Mouse (Mus musculus) urinary bladder, postnatal 14 days (tissue): ENCODE data around the gene Atpaf2.
"Not testable (repeated sequence)": the region's sequence is repeated elsewhere in the genome, so short reads cannot be mapped to it uniquely, and the experiment has no call there.

Experiments
- DNase-seq: peaks from one replicate; pipeline ENCODE4 v3.0.0; 2021; ENCODE audit warnings: low spot score

Atpaf2 gene

DNA sequence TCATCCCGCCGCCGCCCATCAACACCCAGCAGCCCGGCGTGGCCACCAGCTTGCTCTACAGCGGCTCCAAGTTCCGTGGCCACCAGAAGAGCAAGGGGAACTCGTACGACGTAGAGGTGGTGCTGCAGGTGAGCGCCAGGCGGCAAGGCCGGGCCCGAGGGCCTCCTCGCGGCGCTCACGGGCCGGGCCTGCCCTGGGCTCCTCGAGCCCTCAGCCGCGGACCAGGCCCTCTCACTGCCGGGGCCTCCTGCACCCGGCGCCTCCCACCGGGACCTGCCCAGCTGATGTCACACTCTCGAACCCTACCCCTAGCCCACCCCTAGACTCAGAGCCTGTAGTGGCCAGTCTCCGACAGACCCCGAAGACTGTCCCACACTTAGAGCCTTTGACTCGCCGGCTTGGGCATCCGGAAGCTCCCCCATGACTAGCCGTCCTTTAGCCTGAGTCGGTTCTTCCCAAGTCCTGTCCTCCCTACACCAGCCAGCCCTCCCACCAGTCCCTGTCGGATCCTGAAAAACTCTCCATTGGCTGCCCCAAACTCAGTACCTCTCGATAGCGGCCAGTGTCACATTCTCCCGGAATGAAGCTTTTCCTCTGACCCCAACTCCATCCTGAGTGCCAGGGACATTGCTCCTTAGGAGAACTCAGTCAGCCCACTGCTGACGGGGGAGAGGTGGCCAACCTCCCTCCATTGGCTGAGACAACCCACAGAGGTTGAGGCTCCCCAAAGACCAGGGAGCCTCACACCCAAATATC, at the start of gene Atpaf2:
Atpaf2 (minus strand) TSS at position 741 of the 756 bp plus-strand sequence.
- no peak for DNase-seq

DNA sequence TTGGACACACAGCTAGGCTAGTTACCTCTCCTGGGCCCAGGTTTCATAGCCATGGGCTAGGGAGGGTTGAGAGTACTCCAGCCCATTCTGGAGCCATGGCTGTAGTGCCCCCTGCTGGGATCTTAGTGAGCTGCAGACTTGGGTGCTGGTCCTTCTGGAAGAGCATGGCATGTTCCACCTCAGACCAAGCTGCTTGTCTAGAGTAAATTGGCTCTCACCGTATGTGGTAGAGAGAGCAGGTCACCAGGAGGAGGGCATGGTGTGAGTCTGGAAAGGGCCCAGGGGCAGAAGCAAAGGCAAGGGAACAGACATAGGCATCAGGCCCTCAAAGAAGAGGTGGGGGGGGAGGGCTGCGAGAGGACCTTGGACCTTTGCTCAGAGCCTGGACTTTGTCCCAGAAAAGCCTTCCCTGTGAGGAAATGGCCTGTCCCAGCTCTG, 47.7 kb upstream of the Atpaf2 start:
- DNase-seq: peak; percentile 14

DNA sequence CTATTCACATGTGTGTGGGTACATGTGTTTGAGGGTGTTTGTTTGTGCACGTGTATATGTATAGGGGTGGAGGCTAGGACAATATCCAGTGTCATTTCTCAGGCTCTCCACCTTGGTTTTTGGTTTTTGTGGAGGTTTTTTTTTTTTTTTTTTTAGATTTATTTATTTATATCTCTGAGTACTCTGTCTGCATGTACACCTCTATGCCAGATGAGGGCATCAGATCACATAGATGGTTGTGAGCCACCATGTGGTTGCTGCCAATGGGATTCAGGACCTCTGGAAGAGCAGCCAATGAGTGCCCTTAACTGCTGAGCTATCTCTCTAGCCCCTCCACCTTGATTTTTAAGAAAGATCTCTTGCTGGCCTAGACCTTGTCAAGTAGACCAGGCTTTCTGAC, 39.7 kb upstream of the Atpaf2 start:
- no peak for DNase-seq

DNA sequence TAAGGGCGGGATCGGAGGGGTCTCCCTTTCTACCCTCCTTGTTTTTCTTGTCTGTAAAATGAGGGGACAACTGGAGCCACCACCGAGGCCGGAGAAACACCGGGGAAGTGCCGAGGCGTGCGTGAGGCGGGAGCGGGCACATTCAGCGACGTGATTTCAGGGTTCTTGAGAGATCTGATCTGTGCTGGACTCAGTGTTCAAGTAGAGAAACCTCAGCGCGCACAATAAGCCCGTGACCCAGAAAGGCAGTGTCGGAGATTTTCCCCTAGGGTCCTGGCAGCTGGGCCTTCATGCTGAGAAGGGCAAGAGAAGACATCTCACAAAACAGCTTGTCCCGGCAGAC, 36.5 kb upstream of the Atpaf2 start:
- no peak for DNase-seq

DNA sequence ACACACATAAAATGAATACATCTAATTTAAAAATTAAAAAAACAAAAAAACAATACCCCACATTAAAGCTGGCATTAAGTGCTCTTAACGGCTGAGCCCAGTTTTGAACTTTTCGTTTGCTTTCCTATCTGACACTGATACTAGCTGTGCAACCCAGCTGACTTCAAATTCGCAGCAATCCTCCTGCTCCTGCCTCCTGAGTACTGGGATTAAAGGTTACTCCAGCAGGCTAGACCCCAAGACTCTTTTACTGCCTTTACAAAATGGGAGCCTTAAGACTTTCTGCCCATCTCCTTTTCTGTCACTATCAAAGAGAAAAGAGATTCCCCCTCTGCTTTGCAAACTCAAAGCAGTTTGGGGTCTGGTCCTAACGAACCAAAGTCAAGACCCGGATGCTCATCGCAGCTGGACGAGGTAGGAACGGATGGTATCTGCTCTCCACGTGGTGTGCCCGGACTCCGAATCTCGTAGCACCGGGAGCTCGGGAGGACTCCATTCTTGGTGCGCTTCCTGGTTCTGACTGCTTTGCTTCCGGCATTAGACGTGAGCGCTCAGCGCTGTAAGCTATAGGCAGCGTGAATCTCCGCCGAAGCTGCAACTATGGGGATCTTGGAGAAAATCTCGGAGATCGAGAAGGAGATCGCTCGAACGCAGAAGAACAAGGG, 36.0 kb upstream of the Atpaf2 start, which contains the start of gene Drg2:
Drg2 (plus strand) TSS at position 512 of the 665 bp plus-strand sequence.
- peak; percentile 87 for DNase-seq

DNA sequence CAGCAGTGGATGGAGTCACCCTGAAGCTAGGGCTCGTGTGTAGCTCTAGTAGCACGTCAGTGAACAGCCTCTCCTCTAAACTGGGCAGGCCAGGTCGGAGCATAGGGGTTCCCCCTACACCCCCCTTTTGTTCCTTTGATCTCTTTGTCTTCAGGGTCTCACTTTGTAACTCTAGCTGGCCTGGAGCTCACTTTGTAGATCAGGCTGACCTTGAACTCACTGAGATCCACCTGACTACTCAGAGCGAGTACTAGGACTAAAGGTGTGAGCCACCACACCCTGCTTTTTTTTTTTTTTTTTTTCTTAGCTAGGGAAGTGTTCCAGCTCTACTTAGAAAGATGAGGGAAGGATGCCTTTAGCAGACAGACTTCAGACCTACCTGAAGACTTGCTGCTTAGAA, 25.8 kb upstream of the Atpaf2 start:
- DNase-seq: no peak

DNA sequence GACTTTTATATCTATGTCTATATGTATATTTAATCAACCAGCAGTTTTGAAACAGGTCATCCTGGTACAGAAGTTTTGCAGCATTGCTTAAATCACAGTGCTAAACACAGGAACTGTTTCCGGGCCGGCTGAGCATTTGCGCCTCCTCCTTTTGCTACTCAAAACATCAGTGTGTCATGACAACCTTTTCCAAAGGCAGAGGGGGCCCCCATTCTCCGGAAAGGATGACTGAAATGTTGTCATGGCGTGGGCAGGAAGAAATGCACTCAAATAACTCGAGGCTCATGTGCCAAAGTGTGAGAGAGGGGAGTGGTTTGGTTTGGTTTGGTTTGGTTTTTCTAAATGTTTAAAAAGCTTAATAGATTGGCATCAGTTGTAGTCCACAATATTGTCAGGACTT, 24.6 kb upstream of the Atpaf2 start:
- no peak for DNase-seq

DNA sequence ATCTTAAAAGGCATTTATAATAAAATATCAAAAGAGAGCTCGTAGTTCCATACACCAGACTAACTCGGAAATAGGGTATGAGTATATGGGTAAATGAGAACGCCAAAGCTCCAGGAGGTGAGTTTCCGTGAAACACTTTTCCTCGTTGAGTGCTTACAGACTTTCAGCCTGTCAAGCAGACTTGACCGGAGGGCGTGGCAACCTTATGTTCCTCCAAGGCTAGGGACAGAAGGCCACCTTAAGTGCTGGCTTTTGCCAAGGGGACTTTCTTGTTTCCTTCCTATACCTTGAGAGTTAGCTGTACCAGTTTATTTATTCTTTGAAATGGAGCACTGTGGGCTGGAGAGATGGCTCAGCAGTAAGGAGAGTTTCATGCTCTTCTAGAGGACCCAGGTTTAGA, 21.9 kb upstream of the Atpaf2 start:
- DNase-seq: no peak

DNA sequence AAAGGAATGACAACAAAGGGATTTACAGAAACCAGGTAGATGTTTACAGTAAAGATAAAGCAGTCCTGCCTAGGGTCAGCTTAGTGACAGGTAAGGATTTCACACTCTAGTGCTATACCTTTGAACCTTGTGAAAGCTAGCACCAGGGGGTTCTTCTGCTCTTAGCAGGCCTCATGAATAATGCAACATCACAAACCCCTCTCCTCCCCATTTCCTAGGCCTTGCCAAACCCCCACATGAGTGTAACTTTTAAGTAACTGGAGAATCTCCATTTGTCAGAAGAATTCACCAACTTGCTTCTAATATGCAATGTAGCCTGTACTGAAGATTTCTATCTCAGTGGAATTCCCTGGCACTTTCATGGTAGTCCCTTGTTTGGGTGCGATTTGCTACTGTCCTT, 21.4 kb upstream of the Atpaf2 start:
- DNase-seq: not testable (repeated sequence)

DNA sequence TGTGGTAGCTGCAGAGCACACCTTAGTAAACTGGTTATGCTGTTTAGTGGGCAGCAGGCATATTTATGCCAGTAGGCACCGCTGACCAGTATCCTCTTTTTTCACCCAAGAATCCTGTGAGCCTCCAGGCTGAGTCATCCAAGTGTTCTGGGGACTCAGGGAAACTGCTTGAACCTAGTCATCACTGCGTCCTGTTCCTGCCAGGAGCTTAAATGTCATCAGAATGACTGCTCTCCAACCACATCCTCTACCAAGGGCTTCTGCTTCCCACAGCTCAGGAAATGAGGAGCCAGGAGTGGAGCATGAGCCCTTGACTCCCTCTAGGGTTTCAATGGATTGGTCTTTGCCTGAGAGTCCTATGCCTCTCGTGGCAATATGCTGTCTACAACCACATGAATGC, 18.4 kb upstream of the Atpaf2 start:
- no peak for DNase-seq

DNA sequence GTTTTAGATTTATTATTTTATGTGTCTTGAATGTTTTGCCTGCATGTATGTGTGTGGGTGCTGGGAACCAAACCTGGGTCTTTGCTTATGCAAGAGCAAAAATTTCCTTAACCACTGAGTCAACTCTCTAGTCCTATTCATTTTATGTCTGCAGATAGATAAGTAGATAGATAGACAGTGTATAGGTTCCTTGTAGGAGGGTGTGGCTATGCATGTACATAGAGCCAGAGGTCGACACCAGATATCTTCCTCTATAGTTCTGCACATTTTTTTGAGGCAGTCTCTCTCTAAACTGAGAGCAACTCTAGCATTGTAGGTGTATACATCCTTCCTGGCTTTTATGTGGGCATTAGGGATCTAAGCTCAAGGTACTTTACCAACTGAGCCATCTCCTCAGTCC, 16.9 kb upstream of the Atpaf2 start:
- DNase-seq: no peak

DNA sequence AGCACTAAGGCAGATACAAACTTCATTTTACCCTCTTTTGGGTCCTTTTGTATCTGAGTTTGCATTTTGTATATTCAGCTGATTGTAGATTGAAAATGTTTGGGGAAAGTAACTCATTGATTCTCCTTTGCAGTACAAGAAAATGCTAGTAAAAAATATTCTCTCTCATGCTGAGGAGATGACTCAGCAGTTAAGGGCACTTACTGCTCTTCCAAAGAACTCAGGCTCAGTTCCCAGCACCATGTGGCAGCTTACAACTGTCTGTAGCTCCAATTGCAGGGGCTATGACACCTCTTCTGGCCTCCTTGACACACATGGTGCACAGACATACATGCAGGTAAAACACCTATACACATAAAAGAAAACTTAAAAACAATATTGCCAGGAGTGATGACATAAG, 15.2 kb upstream of the Atpaf2 start:
- no peak for DNase-seq

DNA sequence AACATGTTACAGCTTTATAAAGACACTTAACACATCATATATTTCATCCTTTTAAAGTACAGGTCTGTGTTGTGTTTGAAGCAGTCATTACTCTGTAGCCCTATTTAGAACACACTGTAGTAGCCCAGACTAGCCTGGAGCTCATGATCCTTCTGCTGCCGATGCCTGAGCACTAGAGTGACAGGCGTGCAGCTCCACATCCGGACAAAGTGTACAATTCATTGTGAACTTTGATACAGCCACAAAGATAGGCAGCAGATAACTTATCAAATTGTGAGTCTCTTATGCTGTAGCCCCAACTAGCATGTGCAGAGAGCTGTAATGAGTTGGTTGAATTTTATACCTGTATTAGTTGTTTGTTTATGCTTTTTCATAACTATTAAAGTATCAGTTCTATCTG, 9.4 kb upstream of the Atpaf2 start:
- no peak for DNase-seq

DNA sequence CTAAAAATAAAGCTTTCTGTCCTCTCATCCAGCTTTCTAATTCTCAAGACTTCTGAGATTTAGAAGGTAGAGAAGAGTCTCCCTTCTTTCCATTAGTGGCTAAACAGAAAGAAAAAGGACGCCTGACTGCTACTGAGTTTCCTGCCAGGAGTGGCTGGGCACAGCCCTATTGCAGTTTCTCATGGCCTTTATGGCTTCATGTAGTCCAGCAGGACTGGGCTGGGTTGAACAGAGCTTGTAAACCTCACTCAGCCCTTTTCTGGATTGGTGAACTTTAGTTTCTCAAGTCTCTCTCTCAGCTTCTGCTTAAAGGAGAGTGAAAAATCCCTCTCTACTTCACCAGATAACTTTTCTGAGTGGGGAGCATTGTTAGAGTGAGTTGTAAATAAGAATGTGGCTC, 8.2 kb upstream of the Atpaf2 start:
- DNase-seq: no peak

DNA sequence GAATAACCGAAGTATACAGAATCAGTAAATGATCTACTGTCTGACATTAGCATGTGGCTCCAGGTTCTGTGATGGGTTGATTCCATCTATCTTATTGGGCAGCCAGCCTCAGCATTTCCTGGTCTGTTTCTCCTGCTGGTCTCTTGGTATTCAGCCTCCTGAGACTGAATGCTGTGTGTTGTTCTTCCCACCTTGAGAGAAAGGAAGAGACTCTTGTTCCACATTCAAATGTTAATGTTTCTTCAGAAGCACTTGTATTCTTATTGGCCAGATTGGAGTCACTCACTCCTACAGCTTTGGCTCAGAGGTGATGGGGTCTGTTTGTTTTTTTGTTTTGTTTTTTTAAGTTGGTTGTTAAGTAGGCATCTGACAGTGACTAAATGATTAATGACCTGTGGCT, 4.7 kb upstream of the Atpaf2 start:
- DNase-seq: no peak

DNA sequence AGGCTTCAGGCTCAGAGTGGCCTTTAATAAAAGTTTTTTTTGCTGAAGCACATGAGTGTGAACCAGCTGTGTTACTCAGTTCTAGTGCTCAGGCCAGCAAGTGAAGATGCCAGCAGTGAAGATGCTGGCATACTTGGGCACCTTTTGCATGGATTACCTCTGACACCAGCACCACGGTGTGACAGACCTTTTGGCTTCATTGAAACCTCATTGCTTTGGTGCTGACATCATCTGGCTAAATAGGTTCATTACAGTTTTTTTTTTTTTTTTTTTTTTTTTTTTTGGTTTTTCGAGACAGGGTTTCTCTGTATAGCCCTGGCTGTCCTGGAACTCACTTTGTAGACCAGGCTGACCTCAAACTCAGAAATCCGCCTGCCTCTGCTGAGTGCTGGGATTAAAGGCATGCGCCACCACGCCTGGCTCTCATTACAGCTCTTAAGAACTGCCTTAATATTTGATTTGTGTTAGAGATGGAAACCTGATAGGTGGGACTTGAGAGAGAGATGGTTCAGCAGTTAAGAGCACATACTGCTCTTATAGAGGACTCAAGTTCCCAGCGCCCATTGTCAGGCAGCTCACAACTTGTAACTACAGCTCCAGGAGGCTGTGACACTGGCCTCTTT, 3.9 kb upstream of the Atpaf2 start:
- DNase-seq: no peak

DNA sequence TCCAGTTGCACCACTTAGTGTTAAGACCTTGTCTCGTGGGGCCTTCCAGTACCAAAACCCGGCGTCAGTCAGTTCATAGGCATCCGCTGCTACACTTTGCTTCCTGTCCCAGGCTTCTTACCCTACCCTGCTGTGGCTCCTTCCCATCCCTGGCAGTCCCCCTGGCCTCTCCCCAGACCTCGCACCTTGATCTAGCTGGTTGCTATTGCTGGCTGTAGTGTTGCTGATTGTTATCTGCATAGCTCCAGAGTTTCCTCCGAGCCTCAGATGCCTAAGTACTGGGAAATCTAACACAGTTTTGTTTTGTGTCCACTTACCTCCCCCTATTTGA, 181 bp upstream of the Atpaf2 start:
- DNase-seq: peak; percentile 11

DNA sequence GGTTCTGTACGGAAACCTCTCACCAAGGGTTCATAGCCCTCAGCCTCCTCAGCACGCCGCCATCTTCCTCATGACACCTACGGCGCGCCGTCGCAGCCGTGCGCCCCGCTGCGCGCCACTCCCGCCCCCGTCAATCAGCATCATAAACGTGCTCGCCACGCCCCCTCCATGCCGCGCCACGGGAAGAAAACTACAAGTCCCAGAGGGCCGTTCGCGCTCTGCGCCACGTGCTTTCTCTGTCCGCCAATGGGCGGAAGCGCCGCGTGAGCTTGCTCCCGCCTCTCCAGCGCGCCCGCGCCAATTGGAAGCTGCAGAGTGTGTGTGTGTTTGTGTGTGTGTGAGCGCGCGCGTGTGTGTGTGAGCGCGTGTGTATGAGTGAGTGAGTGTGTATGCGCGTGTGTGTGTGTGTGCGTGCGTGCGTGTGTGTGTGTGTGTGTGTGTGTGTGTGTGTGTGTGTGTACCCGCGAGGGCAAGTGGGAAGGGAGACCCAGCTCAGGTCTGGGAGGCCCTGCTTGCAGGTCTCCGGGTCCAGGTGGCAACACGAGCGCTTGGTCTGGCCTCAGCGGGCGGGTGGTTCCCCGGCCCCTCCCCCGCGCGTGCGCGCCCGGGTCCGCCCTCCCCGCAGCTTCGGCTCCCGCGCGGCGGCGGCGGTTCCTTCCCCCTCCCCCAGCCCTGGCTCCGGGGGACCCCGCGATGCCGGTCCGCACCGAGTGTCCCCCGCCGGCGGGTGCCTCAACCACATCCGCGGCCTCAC, 1.1 kb downstream of the Atpaf2 start, which contains the start of gene Gid4:
Gid4 (plus strand) TSS at position 183 of the 754 bp plus-strand sequence.
- peak; percentile 99 for DNase-seq

DNA sequence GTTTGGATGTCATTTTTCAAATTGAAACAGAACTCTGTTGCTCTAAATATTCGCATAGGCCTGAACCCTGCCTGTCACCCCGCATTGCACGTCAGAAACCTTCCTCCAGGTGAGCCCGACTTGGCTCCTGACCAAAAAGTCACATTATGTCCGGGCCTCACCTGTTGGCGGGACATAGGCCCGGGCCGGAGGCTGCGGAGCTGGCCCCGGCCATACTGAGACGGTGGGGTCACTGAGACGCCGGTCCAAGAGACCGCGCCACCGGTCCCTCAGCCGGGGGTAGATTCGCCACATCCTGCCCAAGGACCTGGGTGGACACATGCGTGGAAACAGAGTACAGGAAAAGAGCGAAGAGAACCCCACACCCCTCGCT, 1.7 kb downstream of the Atpaf2 start:
- peak; percentile 52 for DNase-seq

DNA sequence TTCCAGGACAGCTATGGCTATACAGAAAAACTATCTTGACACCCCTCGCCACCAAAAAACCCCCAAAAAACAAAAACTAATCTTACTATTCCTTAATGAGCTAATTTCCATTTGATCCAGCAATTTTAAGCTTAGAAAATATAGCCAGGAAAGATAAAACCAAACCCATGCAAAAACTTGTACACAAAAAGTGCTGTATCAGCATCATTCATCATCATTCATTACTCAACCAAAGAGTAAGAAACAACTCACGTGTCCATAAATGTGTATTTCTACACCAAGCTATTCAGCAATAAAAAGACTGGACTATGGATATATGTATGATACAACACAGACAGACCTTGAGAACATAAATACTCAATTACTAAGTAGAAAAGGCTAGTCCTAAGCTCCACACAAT, 5.3 kb downstream of the Atpaf2 start:
- DNase-seq: no peak

DNA sequence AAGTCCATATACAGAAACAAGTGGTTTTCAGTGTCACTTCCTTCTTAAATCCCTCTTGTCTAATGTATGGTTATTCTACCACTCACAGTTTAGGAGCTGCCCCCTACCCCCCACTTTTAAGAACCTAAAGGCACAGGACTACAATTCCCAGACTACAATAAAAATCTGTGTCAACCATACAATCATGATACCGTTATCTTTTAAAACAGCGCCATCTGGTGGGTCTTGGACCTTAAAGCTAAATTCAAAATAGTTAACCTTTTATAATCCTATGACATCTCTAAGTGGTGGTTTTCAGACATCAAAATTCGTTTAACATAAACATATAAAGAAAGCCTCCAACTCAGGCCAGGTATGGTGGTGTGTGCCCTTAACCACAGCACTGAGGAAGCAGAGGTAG, 6.1 kb downstream of the Atpaf2 start:
- DNase-seq: peak; percentile 72

DNA sequence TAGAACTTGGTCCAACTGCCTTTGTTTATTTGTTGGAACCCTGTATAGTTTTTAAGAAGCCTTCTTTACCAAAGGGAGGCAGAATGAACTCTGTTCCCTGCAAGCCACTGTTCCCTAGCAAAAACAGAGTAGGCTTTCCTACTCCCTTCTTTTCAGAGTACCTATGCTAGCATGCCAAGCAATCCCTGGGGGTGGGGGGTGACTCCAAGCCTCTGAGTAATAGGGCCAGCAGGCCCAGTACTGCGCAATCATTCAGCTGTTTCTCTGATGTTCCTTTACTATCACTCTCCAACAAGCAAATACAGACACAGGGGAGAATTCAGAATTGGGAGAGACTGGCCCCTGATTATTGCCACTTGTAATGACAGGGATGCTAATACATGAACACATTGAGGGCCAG, 11.7 kb downstream of the Atpaf2 start:
- DNase-seq: no peak

DNA sequence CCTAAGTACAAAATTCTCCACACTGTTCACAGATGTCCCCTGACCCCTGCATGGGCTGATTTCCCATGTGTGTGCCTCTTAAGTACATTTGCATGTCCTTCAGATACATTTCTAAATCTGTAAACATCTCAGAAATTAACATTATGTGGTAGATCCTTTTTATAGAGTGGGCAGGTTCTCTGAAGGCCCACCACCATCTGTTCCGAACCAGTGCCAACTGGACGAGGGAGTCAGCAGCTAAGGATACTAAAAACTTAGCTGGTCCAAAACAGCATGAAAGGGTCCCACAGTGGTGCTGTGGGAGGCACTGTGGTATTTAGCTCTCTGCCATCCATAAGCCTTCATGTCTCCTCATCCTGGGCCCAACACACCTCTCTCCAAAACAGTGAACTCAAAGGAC, 21.1 kb downstream of the Atpaf2 start:
- no peak for DNase-seq
